Mouse (Mus musculus) cerebellum, adult 2 months (tissue): Measurements from ENCODE around the gene Wdr54. TPM values are rescaled to one million over a fixed set of nuclear protein-coding genes. Genes with fewer than 3 reads are reported as not detected.

Experiments used
- DNase-seq, 2 experiments: peaks; one replicate each; pipeline ENCODE4 v3.0.0; 2021
- H3K27ac ChIP-seq: fragments of 200-500 bp; 2 replicates; pipeline ENCODE4 v1.5.1; 2012; ENCODE audit warnings: low read length, control low read depth, inconsistent platforms; ENCODE audit not compliant: insufficient read depth
- H3K27me3 ChIP-seq: fragments of 200-500 bp; 2 replicates; pipeline ENCODE4 v1.6.1; 2012; ENCODE audit warnings: inconsistent platforms, mild to moderate bottlenecking, low read length, moderate library complexity; ENCODE audit not compliant: control insufficient read depth, insufficient read depth
- H3K4me1 ChIP-seq: fragments of 200-500 bp; 2 replicates; pipeline ENCODE4 v1.6.1; 2011; ENCODE audit warnings: low read length; ENCODE audit not compliant: control insufficient read depth, insufficient read depth
- H3K4me3 ChIP-seq: fragments of 200-500 bp; replicated peaks from 2 replicates; pipeline ENCODE3; 2011; ENCODE audit warnings: mild to moderate bottlenecking, low read depth, low read length, control low read depth; ENCODE audit not compliant: insufficient read depth
- CTCF ChIP-seq: fragments of 200-500 bp; IDR thresholded peaks from 2 replicates; pipeline ENCODE4 v1.5.1; 2011; ENCODE audit warnings: low read depth, mild to moderate bottlenecking, control low read depth, low read length, moderate library complexity, borderline replicate concordance; ENCODE audit not compliant: insufficient read depth
- POLR2A ChIP-seq: fragments of 200-500 bp; IDR thresholded peaks from 2 replicates; pipeline ENCODE4 v1.6.1; 2011; ENCODE audit warnings: low read length, control low read depth, borderline replicate concordance; ENCODE audit not compliant: insufficient read depth
- WGBS: fragments of 180-500 bp; shearing (Covaris S2); methylation state at CpG from one replicate; pipeline ENCODE4 v1.1.7; 2018; 5-methylcytosine and 5-hydroxymethylcytosine counted together
- polyA plus RNA-seq: library from polyadenylated mRNA; depleted of rRNA; stranded (reverse); fragments of >200 nt; gene quantifications from 2 replicates; pipeline ENCODE4 v1.2.3, GENCODE M21; 2012

Wdr54 gene
- polyA plus RNA-seq, 1 experiment, result 22.7 TPM

DNA sequence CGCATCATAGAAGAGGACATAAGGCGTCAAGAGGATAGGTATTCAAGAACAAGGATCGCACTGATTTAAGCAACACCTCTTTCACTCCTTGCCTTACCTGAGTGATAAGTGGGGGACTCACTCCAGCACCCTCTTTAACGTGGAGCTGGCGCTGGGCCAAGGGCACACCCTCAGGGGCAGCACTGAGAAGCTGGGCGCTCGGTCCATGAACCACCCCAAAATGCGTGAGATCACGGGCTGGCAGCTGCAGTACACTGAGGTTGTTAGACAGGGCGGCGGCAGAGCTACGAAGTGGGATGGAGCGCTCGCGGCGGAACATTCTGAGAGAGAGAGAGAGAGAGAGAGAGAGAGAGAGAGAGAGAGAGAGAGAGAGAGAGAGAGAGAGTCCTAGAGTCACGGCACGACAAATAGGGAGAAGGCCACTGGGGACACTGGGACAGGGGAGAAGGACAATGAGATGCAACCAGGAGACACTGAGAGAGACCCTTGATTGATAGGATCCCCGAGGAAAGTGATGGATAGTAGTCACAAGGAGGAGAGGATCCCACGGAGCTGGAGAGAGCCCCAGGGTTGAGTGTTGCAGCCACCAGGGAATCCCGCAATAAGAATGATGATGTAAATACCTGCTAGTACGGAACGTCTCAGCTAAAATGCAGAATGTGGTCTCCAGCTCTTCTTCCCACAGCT is 502 bp downstream of the Wdr54 start:
- peak; percentile 36 to 46 for DNase-seq
- 8% methylated on average over 23 of the region's 23 CpGs for WGBS

GRCm38 (mm10) chr6:83153485-83153884 is 2.7 kb downstream of the Wdr54 start:
- Histone ChIP-seq H3K4me3 (no peak overlapping the region), H3K27ac (no peak overlapping the region), H3K27me3 (no peaks in the 10 kb centered on the region), H3K4me1 (no peaks in the 10 kb centered on the region)
- DNase-seq, result no peak
- 77% methylated on average over 5 of the region's 5 CpGs for WGBS
- TF ChIP-seq CTCF (no peak), POLR2A (no peak)

More for the DNA sequence above, 502 bp downstream of the Wdr54 start:
- TF ChIP-seq POLR2A, result no peak
- no peak for TF ChIP-seq CTCF
- Histone ChIP-seq H3K4me3 (peak overlapping the region; percentile 89), H3K4me1 (no peaks in the 10 kb centered on the region), H3K27me3 (no peaks in the 10 kb centered on the region), H3K27ac (no peak overlapping the region)

GRCm38 (mm10) chr6:83153038-83153437 is 3.2 kb downstream of the Wdr54 start:
- Histone ChIP-seq H3K27ac (no peak overlapping the region), H3K4me3 (no peak overlapping the region), H3K27me3 (no peaks in the 10 kb centered on the region), H3K4me1 (no peaks in the 10 kb centered on the region)
- no peak for DNase-seq
- WGBS, result 91% methylated on average over 12 of the region's 12 CpGs
- TF ChIP-seq CTCF, result no peak
- no peak for TF ChIP-seq POLR2A

DNA sequence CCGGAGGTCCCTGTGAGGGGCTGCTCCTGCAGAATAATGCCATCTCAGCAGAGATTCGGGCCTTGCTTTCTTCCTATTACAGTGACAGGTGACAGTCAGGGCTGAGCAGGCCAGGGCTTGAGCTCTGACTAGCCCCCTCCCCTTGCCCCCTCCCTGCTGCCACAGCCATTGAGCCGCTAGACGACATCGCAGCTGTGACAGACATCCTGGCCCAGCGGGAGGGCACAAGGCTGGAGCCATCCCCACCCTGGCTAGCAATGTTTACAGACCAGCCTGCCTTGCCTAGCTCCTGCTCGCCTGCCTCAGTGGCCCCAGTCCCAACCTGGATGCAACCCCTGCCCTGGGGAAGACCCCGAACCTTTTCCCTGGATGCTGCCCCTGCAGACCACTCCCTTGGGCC is 4.5 kb downstream of the Wdr54 start:
- DNase-seq, result no peak
- Histone ChIP-seq H3K4me1 (no peaks in the 10 kb centered on the region), H3K27ac (no peak overlapping the region), H3K27me3 (no peaks in the 10 kb centered on the region), H3K4me3 (no peak overlapping the region)
- 24% methylated on average over 8 of the region's 8 CpGs for WGBS
- no peak for TF ChIP-seq CTCF

DNA sequence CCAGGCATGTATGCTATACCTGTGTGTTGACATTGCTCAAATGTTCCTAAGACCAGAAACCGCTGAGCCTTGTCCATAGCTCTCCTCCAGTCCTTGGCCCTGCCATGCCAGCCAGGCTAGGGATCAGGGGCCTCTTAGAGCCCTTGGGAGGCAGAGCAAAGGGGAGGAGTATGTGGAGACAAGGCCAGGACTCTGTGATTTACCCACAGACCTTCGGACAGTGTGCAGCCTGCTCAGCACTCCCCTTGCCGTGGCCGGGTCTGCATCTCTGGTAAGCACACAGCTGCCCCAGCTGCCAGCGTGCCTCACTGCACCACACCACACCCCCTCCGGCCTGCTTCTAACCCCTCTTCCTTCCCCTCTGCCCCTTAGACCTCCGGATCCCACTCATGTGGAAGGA is 8.9 kb downstream of the Wdr54 start:
- Histone ChIP-seq H3K4me1 (no peaks in the 10 kb centered on the region), H3K27ac (no peak overlapping the region), H3K27me3 (no peaks in the 10 kb centered on the region), H3K4me3 (no peak overlapping the region)
- 55% methylated on average over 7 of the region's 7 CpGs for WGBS
- TF ChIP-seq POLR2A, result no peak
- no peak for TF ChIP-seq CTCF
- DNase-seq, result no peak

- WGBS, result 74% methylated on average over 9 of the region's 9 CpGs
- H3K27me3 ChIP-seq, result no peaks in the 10 kb centered on the region
- no peak for TF ChIP-seq CTCF
- TF ChIP-seq POLR2A, result no peak
- H3K4me3 ChIP-seq, result no peak overlapping the region
- no peaks in the 10 kb centered on the region for H3K4me1 ChIP-seq
- DNase-seq, result no peak
- H3K27ac ChIP-seq, result no peak overlapping the region
Observed at GRCm38 (mm10) chr6:83145805-83146204, 10.4 kb downstream of the Wdr54 start.

GRCm38 (mm10) chr6:83145209-83145608 is 11.0 kb downstream of the Wdr54 start:
- H3K27ac ChIP-seq, result no peak overlapping the region
- no peak overlapping the region for H3K4me3 ChIP-seq
- no peak for DNase-seq
- TF ChIP-seq CTCF, result no peak
- TF ChIP-seq POLR2A, result no peak
- no peaks in the 10 kb centered on the region for H3K27me3 ChIP-seq
- WGBS, result 71% methylated on average over 2 of the region's 2 CpGs
- H3K4me1 ChIP-seq, result no peaks in the 10 kb centered on the region

DNA sequence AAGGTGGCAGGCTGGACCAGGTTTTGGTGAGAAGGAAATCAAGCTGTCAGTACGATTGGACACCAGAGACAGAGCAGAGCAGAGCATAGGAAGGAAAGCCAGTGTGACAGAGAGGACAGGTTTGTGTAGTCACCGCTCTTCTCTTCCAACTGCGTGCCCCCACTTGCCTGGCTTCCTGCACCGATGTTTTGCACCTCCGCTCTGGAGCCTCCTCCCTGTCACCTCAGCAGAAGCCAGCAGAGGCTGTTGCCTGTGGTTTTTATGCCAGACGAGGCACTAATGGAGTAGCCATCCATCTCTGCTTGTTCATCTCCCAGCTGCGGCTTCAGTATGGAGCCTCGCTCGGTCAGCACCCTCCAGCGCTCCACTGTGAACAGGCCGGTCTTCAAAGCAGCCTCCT is 13.3 kb downstream of the Wdr54 start:
- H3K4me3 ChIP-seq, result no peak overlapping the region
- 65% methylated on average over 11 of the region's 11 CpGs for WGBS

More for the DNA sequence above, 13.3 kb downstream of the Wdr54 start:
- no peaks in the 10 kb centered on the region for H3K27me3 ChIP-seq
- H3K27ac ChIP-seq, result no peak overlapping the region
- TF ChIP-seq POLR2A (no peak), CTCF (no peak)
- no peak for DNase-seq
- no peaks in the 10 kb centered on the region for H3K4me1 ChIP-seq
